Mouse (Mus musculus) megakaryocyte, embryonic 14.5 days (primary cell): Measurements from ENCODE around the gene Rfx8.

Source experiments
- FLI1 ChIP-seq: IDR thresholded peaks from 2 replicates; pipeline ENCODE4 v1.6.1; 2012; ENCODE audit warnings: low read length, inconsistent platforms, mixed read lengths
- GATA1 ChIP-seq: IDR thresholded peaks from 3 replicates; pipeline ENCODE4 v1.6.1; 2012; ENCODE audit warnings: mixed read lengths, low read length, inconsistent platforms, borderline replicate concordance

DNA sequence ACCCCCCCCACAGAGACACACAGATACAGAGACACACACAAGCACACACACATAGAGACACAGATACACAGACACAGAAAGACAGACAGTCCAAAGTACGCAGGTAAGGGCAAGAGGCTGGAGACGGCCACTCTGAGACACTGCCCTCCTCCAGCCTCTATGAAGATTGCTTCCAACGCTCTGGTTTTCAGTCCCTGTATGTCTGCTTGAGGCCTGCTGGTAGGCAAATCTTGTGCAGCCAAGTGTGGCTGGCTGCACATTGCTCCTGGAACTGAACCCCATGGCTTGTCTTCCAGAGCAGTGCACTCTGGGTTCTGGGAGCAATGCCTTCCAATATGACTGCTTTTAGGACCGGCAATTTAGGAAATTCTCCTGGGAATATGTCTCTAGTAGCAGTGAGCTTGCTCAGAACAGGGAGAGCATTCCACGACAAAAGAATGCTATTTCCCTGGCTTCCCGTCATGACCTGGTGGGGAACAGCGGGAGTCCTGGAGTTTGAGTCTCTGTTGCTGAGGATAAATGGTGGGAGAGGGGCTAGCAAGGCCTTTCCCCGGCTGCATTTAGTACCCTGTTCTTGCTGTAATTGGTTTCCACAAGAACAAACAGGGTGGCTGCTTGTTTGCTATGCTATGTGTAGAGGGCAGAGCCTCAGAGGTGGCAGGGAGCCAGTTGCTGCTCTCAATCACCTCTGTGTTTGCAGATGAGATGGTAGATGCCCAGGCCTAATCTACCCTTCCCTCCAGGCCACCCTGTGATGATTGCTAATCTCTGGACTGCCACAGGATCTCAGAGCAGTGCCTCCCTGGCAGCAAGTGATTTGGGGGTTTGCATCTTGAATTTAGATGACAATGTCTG, 74.7 kb downstream of the Rfx8 start:
- no peak for TF ChIP-seq GATA1
- TF ChIP-seq FLI1 = no peak
